Mouse (Mus musculus) intestine, postnatal 0 days (tissue): ENCODE measurements around the gene Ndufb4. TPM values are rescaled to one million over a fixed set of nuclear protein-coding genes. Genes with fewer than 3 reads are reported as not detected.
A peak's percentile ranks its signal among the peaks of the same experiment; 100 is the strongest.
"Not testable (repeated sequence)": the region's sequence is repeated elsewhere in the genome, so short reads cannot be mapped to it uniquely, and the experiment has no call there.

Experiments used
- ATAC-seq: fragments of 200-750 bp; cut with Nextera tagmentation; 2 replicates; pipeline ENCODE4 v1.8.0; 2017; ENCODE audit warnings: mild to moderate bottlenecking, moderate TSS enrichment, moderate library complexity
- H3K27ac ChIP-seq: fragments of 300-500 bp; sonication (generic); 2 replicates; pipeline ENCODE4 v1.5.1; 2014; ENCODE audit warnings: mild to moderate bottlenecking, low read depth, low read length, moderate library complexity
- H3K27me3 ChIP-seq: fragments of 300-500 bp; sonication (generic); replicated peaks from 2 replicates; pipeline ENCODE4 v1.6.1; 2014; ENCODE audit warnings: low read length, mixed read lengths; ENCODE audit not compliant: control insufficient read depth, insufficient read depth
- H3K36me3 ChIP-seq: fragments of 300-500 bp; sonication (generic); 2 replicates; pipeline ENCODE4 v1.6.1; 2014; ENCODE audit warnings: mild to moderate bottlenecking, moderate library complexity; ENCODE audit not compliant: control insufficient read depth, insufficient read depth
- H3K4me1 ChIP-seq: fragments of 300-500 bp; sonication (generic); replicated peaks from 2 replicates; pipeline ENCODE4 v1.6.1; 2014; ENCODE audit warnings: antibody characterized with exemption, low read length, mixed read lengths; ENCODE audit not compliant: control insufficient read depth, insufficient read depth
- H3K4me2 ChIP-seq: fragments of 300-500 bp; sonication (generic); replicated peaks from 2 replicates; pipeline ENCODE4 v1.6.1; 2014; ENCODE audit warnings: low read depth, mild to moderate bottlenecking, moderate library complexity
- H3K4me3 ChIP-seq: fragments of 300-500 bp; sonication (generic); 2 replicates; pipeline ENCODE4 v1.5.1; 2014; ENCODE audit warnings: low read depth, low read length
- H3K9ac ChIP-seq: fragments of 300-500 bp; sonication (generic); 2 replicates; pipeline ENCODE4 v1.6.1; 2014; ENCODE audit warnings: mild to moderate bottlenecking, low read depth, low read length
- H3K9me3 ChIP-seq: fragments of 300-500 bp; sonication (generic); 2 replicates; pipeline ENCODE4 v1.6.1; 2016; ENCODE audit warnings: mixed run types; ENCODE audit not compliant: control insufficient read depth
- CTCF ChIP-seq: sonication (generic); IDR thresholded peaks from 2 replicates; pipeline ENCODE4 v1.5.1; 2016; ENCODE audit warnings: low read depth, mild to moderate bottlenecking, control low read depth, antibody characterized with exemption, moderate library complexity
- WGBS: fragments of 180-500 bp; shearing (Covaris S2); extraction: QIAGEN DNeasy Blood & Tissue Kit; methylation state at CpG from one replicate; pipeline ENCODE4 v1.1.7; 2014; 5-methylcytosine and 5-hydroxymethylcytosine counted together
- polyA plus RNA-seq: library from polyadenylated mRNA; unstranded; fragments of >200 nt; fragmentation: Nextera tagmentation; extraction: Ambion mirVana; gene quantifications from 2 replicates; pipeline ENCODE4 v1.2.1, GENCODE M21; 2015

Gene Ndufb4
- 117 and 120 TPM in 2 replicates for polyA plus RNA-seq

DNA sequence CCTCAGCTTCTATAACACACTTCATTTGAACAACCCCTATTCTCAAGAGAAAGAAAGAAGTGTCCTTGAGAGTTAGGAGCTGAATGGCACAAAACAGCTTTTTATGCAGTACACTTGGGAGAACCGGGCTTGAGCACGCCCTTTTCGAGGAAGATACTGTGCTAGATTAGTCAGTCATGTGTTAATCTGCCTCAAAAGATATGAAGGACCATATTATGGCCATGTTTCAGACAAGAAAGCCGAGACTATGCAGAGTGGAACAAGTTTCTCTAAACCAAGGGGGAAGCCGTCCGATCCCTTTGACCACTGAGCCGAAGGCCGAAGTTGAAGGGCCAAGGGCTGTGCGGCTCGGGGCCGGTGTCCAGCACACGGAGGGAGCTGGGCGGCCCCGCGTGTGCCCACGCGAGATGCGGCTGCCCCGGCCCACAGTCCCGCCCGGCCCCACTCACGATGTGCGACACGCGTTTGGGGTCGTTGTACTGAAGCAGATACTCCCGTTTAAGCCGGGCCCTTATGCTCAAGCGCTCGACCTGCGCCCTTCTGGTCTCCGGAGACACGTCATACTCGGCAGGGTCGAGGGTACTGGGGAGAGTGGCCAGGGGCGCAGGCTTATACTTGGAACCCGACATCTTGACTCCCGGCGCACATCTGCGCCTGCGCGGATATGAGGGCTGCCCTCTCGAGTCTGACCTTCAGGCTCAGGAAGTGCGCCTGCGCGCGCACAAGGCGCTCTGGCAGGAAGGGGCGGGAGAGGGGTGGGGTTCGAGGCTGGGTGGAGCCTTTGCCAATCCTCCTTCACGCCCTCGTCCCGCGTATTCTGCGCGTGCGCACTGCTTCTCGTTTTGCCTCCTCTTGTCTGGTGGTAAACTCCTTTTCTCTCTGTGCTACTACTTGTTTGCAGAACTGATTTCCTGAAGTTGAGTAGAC lies at the start of gene Ndufb4:
Gene Ndufb4, minus strand, starts transcription at position 723 of the 927 bp plus-strand sequence.
- H3K27ac ChIP-seq: peak within 1 kb of the TSS; percentile 83
- TF ChIP-seq CTCF: no peak
- H3K4me1 ChIP-seq: peaks cover 14% of the 10 kb centered on the region; the same call in 1 of the 2 replicates
- no peaks in the 10 kb centered on the region for H3K36me3 ChIP-seq
- H3K9me3 ChIP-seq: no peaks in the 10 kb centered on the region
- peak; percentile 96 for ATAC-seq
- WGBS: under 1% methylated on average over 50 of the region's 58 CpGs
- H3K4me3 ChIP-seq: peak within 1 kb of the TSS; percentile 59
- peak within 1 kb of the TSS; percentile 74 for H3K4me2 ChIP-seq
- no peaks in the 10 kb centered on the region for H3K27me3 ChIP-seq
- peak within 1 kb of the TSS; percentile 75 for H3K9ac ChIP-seq

DNA sequence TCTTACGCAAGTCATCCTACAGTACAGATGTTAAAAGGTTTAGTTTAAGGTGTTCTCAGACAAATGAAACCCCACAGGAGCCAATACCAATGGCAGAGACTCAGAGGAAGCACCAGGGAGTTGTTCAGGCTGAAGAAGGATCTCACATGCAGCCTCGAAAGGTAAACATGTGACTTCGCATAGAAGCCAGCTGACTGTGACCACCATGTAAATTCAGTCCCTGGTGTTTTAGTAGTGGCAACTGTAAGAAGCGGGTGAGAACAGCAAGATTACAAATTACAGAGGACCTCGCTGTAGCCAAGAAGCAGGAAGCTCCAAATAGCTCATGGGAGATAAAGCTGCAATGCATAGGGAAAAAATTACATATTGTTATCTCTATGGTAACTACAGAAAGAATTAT lies 49.6 kb upstream of the Ndufb4 start:
- Histone ChIP-seq H3K4me3 (no peak overlapping the region), H3K36me3 (no peaks in the 10 kb centered on the region), H3K4me1 (no peaks in the 10 kb centered on the region), H3K9ac (no peak overlapping the region), H3K9me3 (0 out of 2 replicates have a peak, but pooled peaks cover 1% of the 10 kb centered on the region), H3K4me2 (no peak overlapping the region), H3K27me3 (no peaks in the 10 kb centered on the region), H3K27ac (no peak overlapping the region)
- 72% methylated on average over 5 of the region's 5 CpGs for WGBS
- no peak for ATAC-seq
- no peak for TF ChIP-seq CTCF

DNA sequence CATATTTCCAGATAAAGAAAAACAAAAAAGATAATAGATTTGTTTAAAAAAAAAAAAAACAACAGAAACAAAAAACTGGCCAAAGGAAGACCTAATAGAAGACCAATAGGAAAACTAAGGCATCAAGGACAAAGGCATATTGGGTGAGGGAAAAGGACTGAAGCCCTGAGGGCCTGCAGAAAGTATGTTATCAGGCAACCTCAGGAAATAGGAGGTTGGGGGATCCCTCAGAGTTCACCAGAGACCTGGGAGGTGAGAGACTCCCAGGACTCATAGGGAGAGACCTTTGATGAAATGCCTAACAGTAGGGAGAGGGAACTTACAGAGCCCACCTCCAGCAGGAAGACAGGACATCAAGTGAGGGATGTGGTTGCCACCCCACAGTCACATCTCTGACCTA lies 45.8 kb upstream of the Ndufb4 start:
- not testable (repeated sequence) for H3K9ac ChIP-seq, ATAC-seq, H3K27me3 ChIP-seq, H3K4me3 ChIP-seq, H3K4me2 ChIP-seq, H3K9me3 ChIP-seq, H3K4me1 ChIP-seq, H3K27ac ChIP-seq, H3K36me3 ChIP-seq

DNA sequence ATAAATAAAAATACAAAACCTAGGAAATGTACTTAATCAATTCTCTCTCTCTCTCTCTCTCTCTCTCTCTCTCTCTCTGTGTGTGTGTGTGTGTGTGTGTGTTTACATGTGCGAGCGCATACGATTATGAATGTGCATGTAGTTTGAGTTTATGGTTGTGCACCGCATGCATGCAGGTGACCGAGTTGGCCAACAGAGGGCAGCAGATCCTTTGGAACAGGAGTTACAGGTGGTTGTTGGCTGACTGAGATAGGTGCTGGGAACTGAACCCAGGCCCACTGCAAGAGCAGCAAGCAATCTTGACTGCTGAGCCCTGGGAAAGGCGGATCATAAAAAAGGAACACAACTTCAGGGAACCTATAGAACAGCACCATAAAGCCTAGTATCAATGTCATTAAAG lies 44.5 kb upstream of the Ndufb4 start:
- WGBS: 94% methylated on average over 6 of the region's 6 CpGs
- no peaks in the 10 kb centered on the region for H3K36me3 ChIP-seq
- no peak overlapping the region for H3K27ac ChIP-seq
- TF ChIP-seq CTCF: peak; percentile 32
- H3K9me3 ChIP-seq: 0 out of 2 replicates have a peak, but pooled peaks cover 3% of the 10 kb centered on the region
- ATAC-seq: no peak
- no peaks in the 10 kb centered on the region for H3K27me3 ChIP-seq
- H3K4me3 ChIP-seq: no peak overlapping the region
- H3K4me2 ChIP-seq: no peak overlapping the region
- H3K4me1 ChIP-seq: no peaks in the 10 kb centered on the region
- no peak overlapping the region for H3K9ac ChIP-seq

DNA sequence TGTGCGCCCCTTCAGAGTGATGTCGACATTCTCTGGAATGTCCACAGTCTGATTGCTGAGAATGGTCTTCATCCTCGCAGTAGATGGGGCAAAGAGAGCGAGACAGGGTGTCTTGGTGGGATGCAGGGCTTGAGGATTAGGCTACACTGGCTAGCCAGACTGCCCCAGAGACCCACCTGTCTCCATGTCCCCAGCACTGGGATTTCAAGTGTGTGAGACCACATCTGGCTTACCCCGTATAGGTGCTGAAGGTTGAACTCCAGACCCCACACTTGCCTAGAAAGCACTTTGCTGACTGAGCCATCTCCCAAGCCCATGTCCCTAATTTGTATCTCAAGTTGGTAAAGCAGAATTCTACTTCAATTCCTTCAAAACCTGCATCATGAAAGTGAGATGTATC lies 43.0 kb upstream of the Ndufb4 start:
- no peak for TF ChIP-seq CTCF
- Histone ChIP-seq H3K9ac (no peak overlapping the region), H3K36me3 (no peaks in the 10 kb centered on the region), H3K4me1 (no peaks in the 10 kb centered on the region), H3K9me3 (0 out of 2 replicates have a peak, but pooled peaks cover 3% of the 10 kb centered on the region), H3K4me2 (no peak overlapping the region), H3K4me3 (no peak overlapping the region), H3K27me3 (no peaks in the 10 kb centered on the region), H3K27ac (no peak overlapping the region)
- WGBS: 86% methylated on average over 4 of the region's 5 CpGs
- no peak for ATAC-seq

DNA sequence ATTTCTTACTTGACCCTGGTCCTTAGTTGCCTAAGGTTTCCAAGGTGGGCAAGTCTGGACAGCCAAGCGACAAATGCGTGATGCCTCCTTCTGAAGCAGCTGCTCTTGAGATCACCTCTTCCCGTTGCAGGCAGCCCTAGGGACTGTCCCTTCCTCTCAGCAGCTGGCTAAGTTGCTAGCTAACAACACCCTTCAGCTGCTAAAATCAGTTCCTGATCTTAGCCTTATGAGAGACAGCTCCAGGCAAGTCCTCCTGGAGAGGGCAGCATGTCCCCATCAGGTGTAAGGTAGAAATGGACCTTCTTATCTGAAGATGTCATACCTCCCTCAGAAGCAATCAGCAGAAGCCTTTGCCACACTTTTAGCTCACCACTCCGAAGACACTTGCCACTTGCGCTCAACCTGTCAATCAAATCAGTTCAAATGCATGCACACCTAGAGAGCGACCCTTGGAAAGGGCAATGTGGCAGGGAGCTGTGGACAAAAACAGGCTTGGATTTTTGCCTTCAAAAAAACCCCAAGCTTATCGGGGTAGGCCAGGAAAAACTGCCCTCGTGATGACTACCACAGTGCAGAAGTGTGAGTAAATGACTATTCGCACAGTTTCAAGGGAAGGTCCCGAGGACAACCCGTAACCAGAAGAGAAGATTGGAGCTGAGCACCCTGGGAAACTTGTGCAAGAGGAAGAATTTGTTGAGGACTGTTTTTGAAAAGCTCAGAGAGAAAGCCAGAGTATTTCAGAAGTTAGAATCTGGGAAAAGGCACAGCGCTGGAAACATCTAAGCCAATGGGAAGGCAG lies 36.9 kb upstream of the Ndufb4 start:
- WGBS: 79% methylated on average over 12 of the region's 12 CpGs
- no peak for ATAC-seq
- H3K9ac ChIP-seq: no peak overlapping the region

More for the DNA sequence above, 36.9 kb upstream of the Ndufb4 start:
- Histone ChIP-seq H3K36me3 (no peaks in the 10 kb centered on the region), H3K9me3 (no peaks in the 10 kb centered on the region), H3K4me3 (no peak overlapping the region), H3K27me3 (no peaks in the 10 kb centered on the region), H3K4me1 (no peaks in the 10 kb centered on the region), H3K27ac (no peak overlapping the region), H3K4me2 (no peak overlapping the region)
- TF ChIP-seq CTCF: peak; percentile 61
